Mouse (Mus musculus): ENCODE data around the gene Trp53bp1. TPM values are rescaled to one million over a fixed set of nuclear protein-coding genes. Genes with fewer than 3 reads are reported as not detected.

The Trp53bp1 gene
- polyA plus RNA-seq, 1 experiment from 2014 or later, result 144 TPM

DNA sequence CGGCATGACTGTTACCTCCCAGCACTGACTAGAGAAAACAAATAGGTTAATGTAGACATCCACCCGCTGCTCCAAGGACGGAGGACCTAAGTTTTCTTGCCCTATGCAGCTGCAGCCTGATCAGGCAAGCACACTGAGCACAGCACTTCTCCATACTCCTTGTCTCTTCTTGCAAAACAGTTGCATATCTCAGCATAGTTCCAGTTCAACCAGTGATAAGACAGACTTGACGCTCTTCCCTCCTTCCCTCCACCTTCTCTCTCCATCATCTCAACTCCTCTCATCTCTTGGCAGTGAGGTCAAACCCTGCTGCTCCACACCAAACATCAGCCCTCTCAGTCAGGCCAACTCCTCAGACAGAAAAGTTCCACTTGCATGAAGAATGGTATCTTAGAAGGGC is 43.1 kb downstream of the Trp53bp1 start:
- H3K9me3 ChIP-seq, result no peaks in the 10 kb centered on the region
- H3K4me3 ChIP-seq, result no peak overlapping the region
- 91% methylated on average over 4 of the region's 4 CpGs for WGBS
- no peaks in the 10 kb centered on the region for H3K27me3 ChIP-seq (ENCODE audit: poor library complexity, severe bottlenecking)
- peaks cover 3% of the 10 kb centered on the region; the same call in 1 of the 2 replicates for H3K4me1 ChIP-seq
- H3K27ac ChIP-seq, result no peak overlapping the region
- H3K36me3 ChIP-seq (replicated peaks), result peaks cover 99% of the 10 kb centered on the region
- no peak for DNase-seq (ENCODE audit: extremely low spot score, low spot score)

- Histone ChIP-seq H3K27me3 (ENCODE audit: poor library complexity, severe bottlenecking) (no peaks in the 10 kb centered on the region), H3K27ac (no peak overlapping the region), H3K4me3 (no peak overlapping the region), H3K9me3 (no peaks in the 10 kb centered on the region), H3K4me1 (peaks cover 3% of the 10 kb centered on the region; the same call in 1 of the 2 replicates), H3K36me3 (replicated peaks) (peaks cover 98% of the 10 kb centered on the region)
- DNase-seq (ENCODE audit: extremely low spot score, low spot score), result no peak
- 88% methylated on average over 2 of the region's 2 CpGs for WGBS
These were observed 48.2 kb downstream of the Trp53bp1 start for GRCm38 (mm10) chr2:121223010-121223409.

DNA sequence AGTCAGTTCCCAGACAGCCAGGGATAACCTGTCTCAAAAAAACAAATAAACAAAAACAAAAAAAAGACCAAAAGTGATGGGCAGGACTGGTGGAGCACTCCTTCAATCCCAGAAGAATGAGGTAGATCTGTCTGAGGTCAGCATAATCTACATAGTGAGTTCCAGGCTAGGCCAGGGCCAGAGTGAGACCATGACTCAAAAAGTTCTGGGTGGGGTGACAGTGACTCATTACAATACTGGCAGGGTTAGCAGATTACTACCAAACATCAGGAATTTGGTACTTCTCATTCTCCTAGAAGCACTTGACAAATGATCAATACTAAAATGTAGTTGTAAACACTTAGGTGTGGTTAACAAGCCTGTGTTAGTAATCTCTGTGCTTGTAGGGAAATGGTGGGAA is 51.2 kb downstream of the Trp53bp1 start:
- DNase-seq (ENCODE audit: extremely low spot score, low spot score), result no peak
- peaks cover 99% of the 10 kb centered on the region for H3K36me3 ChIP-seq (replicated peaks)
- no peaks in the 10 kb centered on the region for H3K27me3 ChIP-seq (ENCODE audit: poor library complexity, severe bottlenecking)
- no peak overlapping the region for H3K27ac ChIP-seq
- no peaks in the 10 kb centered on the region for H3K9me3 ChIP-seq
- no peak overlapping the region for H3K4me3 ChIP-seq
- peaks cover 3% of the 10 kb centered on the region; the same call in 1 of the 2 replicates for H3K4me1 ChIP-seq

DNA sequence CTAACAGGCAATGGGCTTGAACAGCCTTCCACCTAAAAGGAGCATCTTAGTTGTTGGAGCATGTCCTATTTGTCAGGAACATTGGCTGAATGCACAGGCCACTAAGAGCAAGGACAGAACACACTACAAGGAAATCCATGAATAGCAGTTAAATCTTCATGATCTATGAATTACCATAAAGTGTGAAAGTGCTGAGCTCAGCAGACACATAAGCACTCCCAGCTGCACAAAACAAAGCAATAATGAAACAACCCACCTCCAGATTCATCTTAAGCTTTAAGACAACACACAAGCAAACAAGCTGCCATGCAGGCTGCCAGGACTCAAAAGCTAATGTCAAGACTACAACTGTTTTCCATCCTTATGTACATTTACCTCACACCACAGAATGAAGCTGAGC is 52.0 kb downstream of the Trp53bp1 start:
- Histone ChIP-seq H3K36me3 (replicated peaks) (peaks cover 99% of the 10 kb centered on the region), H3K27ac (no peak overlapping the region)

GRCm38 (mm10) chr2:121214491-121214890 is 56.7 kb downstream of the Trp53bp1 start:
- no peaks in the 10 kb centered on the region for H3K9me3 ChIP-seq
- 93% methylated on average over 3 of the region's 3 CpGs for WGBS

More for the DNA sequence above, 52.0 kb downstream of the Trp53bp1 start:
- DNase-seq (ENCODE audit: extremely low spot score, low spot score), result no peak
- no peaks in the 10 kb centered on the region for H3K27me3 ChIP-seq (ENCODE audit: poor library complexity, severe bottlenecking)
- H3K9me3 ChIP-seq, result no peaks in the 10 kb centered on the region
- H3K4me1 ChIP-seq, result peaks cover 3% of the 10 kb centered on the region; the same call in 1 of the 2 replicates
- no peak overlapping the region for H3K4me3 ChIP-seq

GRCm38 (mm10) chr2:121206541-121206940 is 64.7 kb downstream of the Trp53bp1 start:
- Histone ChIP-seq H3K4me3 (no peak overlapping the region), H3K27ac (no peak overlapping the region), H3K4me1 (no peaks in the 10 kb centered on the region), H3K9me3 (no peaks in the 10 kb centered on the region), H3K27me3 (ENCODE audit: poor library complexity, severe bottlenecking) (no peaks in the 10 kb centered on the region), H3K36me3 (replicated peaks) (peaks cover 100% of the 10 kb centered on the region)
- 95% methylated on average over 3 of the region's 3 CpGs for WGBS
- DNase-seq (ENCODE audit: extremely low spot score, low spot score), result no peak

More at GRCm38 (mm10) chr2:121214491-121214890, 56.7 kb downstream of the Trp53bp1 start:
- Histone ChIP-seq H3K4me1 (no peaks in the 10 kb centered on the region), H3K27ac (no peak overlapping the region), H3K27me3 (ENCODE audit: poor library complexity, severe bottlenecking) (no peaks in the 10 kb centered on the region), H3K36me3 (replicated peaks) (peaks cover 100% of the 10 kb centered on the region), H3K4me3 (no peak overlapping the region)
- DNase-seq (ENCODE audit: extremely low spot score, low spot score), result no peak

- Histone ChIP-seq H3K4me1 (peaks cover 3% of the 10 kb centered on the region; the same call in 1 of the 2 replicates), H3K36me3 (replicated peaks) (peaks cover 100% of the 10 kb centered on the region), H3K27me3 (ENCODE audit: poor library complexity, severe bottlenecking) (no peaks in the 10 kb centered on the region), H3K9me3 (no peaks in the 10 kb centered on the region), H3K4me3 (no peak overlapping the region), H3K27ac (no peak overlapping the region)
- 93% methylated on average over 17 of the region's 17 CpGs for WGBS
- no peak for DNase-seq (ENCODE audit: extremely low spot score, low spot score)
These were observed 66.9 kb downstream of the Trp53bp1 start for GRCm38 (mm10) chr2:121204276-121204675.

- H3K9me3 ChIP-seq, result no peaks in the 10 kb centered on the region
- no peak overlapping the region for H3K27ac ChIP-seq
- peaks cover 99% of the 10 kb centered on the region for H3K36me3 ChIP-seq (replicated peaks)
- H3K4me3 ChIP-seq, result no peak overlapping the region
- 95% methylated on average over 9 of the region's 9 CpGs for WGBS
- DNase-seq (ENCODE audit: extremely low spot score, low spot score), result no peak
- peaks cover 3% of the 10 kb centered on the region; the same call in 1 of the 2 replicates for H3K4me1 ChIP-seq
- H3K27me3 ChIP-seq (ENCODE audit: poor library complexity, severe bottlenecking), result no peaks in the 10 kb centered on the region
These were observed 75.7 kb downstream of the Trp53bp1 start for GRCm38 (mm10) chr2:121195466-121195865.

DNA sequence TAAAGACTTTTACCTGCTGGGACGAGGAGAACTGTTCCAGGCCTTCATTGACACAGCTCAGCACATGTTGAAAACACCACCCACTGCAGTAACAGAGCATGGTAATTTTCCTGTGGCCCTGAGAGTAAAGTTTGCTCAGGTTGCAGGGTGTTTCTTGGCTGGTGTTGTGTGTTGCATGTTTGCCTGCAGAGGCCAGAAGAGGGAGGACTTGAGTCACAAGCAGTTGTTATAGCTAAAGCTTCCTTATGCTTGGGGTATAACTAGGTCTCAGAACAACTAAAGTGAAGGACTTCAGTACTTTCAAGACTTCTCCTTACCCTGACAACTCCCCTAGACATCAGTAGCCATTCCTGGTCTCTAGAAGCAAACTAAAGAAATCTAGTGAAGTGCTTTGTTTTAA is 82.7 kb downstream of the Trp53bp1 start:
- no peak for DNase-seq (ENCODE audit: extremely low spot score, low spot score)
- H3K27me3 ChIP-seq (ENCODE audit: poor library complexity, severe bottlenecking), result no peaks in the 10 kb centered on the region
- WGBS, result 84% methylated on average over 1 of the region's 1 CpGs
- H3K27ac ChIP-seq, result no peak overlapping the region
- H3K4me1 ChIP-seq, result no peaks in the 10 kb centered on the region
- H3K36me3 ChIP-seq (replicated peaks), result peaks cover 99% of the 10 kb centered on the region
- no peak overlapping the region for H3K4me3 ChIP-seq
- H3K9me3 ChIP-seq, result no peaks in the 10 kb centered on the region

DNA sequence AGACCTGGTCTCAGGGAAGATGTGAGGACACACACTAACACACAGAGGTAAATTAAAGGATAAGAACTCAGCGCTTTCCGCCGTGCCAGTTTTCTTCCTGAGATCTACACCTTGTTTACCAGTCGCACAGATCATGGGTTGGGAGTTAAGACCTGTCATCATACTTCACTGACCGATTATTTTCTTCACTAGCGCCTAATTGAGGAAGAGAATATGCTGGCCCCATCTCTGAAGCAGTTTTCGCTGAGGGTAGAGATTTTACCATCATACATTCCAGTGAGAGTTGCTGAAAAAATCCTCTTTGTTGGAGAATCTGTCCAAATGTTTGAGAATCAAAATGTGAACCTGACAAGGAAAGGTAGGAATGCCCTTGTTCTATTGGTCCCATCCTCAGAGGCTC is 87.1 kb downstream of the Trp53bp1 start:
- peaks cover 98% of the 10 kb centered on the region for H3K36me3 ChIP-seq (replicated peaks)
- WGBS, result 95% methylated on average over 7 of the region's 7 CpGs
- no peaks in the 10 kb centered on the region for H3K9me3 ChIP-seq
- no peak for DNase-seq (ENCODE audit: extremely low spot score, low spot score)
- H3K27ac ChIP-seq, result no peak overlapping the region
- no peaks in the 10 kb centered on the region for H3K27me3 ChIP-seq (ENCODE audit: poor library complexity, severe bottlenecking)
- H3K4me1 ChIP-seq, result no peaks in the 10 kb centered on the region
- H3K4me3 ChIP-seq, result no peak overlapping the region

DNA sequence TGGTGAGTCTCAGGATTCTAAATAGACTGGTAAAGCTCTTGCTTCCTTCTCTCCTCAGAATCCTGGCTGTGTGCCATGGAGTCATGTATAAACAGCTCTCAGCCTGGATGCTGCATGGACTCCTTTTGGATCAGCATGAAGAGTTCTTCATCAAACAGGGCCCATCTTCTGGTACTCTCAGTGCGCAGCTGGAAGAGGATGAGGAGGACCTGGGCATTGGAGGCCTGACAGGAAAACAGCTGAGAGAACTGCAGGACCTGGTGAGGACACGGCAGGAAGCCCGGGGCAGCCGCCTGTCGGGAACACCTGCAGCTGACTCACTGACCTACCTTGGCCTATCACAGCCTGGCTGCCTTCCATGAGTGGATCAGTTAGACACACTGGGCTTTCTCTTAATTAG is 87.8 kb downstream of the Trp53bp1 start:
- WGBS, result 92% methylated on average over 5 of the region's 5 CpGs
- peaks cover 98% of the 10 kb centered on the region for H3K36me3 ChIP-seq (replicated peaks)
- DNase-seq (ENCODE audit: extremely low spot score, low spot score), result no peak

GRCm38 (mm10) chr2:121178828-121179479 is 92.3 kb downstream of the Trp53bp1 start:
- Histone ChIP-seq H3K4me1 (no peaks in the 10 kb centered on the region), H3K4me3 (no peak overlapping the region), H3K9me3 (no peaks in the 10 kb centered on the region), H3K27ac (no peak overlapping the region), H3K36me3 (replicated peaks) (peaks cover 98% of the 10 kb centered on the region), H3K27me3 (ENCODE audit: poor library complexity, severe bottlenecking) (no peaks in the 10 kb centered on the region)
- whole genome bisulfite sequencing, result 96% methylated on average over 3 of the region's 3 CpGs
- DNase-seq (ENCODE audit: extremely low spot score, low spot score), result no peak

More for the DNA sequence above, 87.8 kb downstream of the Trp53bp1 start:
- Histone ChIP-seq H3K4me3 (no peak overlapping the region), H3K4me1 (no peaks in the 10 kb centered on the region), H3K27me3 (ENCODE audit: poor library complexity, severe bottlenecking) (no peaks in the 10 kb centered on the region), H3K27ac (no peak overlapping the region), H3K9me3 (no peaks in the 10 kb centered on the region)

DNA sequence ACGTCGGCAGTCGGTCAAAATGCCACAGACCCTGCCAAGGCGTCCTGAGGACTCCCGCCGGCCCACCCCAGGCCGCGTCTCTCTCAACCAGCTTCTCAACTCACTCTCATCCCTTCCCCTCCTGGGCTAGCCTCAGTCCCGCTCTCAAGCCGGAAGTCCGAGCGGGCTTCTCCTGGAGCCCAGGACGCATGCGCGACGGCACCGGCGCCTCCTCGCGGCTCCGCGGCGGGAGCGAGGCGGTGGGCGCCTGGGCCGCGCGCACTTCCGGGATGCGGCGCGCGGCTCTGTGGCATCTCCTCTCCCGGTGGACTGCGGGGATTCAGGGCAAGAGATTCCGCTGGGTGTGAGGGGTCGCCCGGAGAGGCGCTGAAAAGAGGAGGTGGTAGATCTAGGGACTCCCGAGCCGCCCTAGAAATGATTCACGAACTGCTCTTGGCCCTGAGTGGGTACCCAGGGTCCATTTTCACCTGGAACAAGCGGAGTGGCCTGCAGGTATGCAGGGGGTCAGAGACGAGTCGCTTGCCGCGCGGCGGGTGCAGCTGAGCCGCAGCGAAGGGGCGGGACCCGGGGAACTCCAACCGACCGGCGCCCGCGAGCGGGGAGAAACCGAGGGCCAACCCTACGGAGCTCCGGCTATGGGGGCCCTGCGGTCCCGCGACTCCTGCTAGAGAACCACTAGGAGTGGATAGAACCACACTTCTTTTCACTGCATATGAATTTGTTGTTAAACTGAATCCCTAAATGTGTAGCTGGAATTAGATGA is 100.0 kb downstream of the Trp53bp1 start, which contains the start of gene Zscan29:
Gene Zscan29, minus strand, starts transcription at position 146 of the 763 bp plus-strand sequence.
- Histone ChIP-seq H3K4me3 (peak within 1 kb of the TSS; percentile 94), H3K9me3 (no peaks in the 10 kb centered on the region), H3K27ac (peak within 1 kb of the TSS; percentile 91), H3K36me3 (replicated peaks) (peaks cover 49% of the 10 kb centered on the region), H3K4me1 (peaks cover 37% of the 10 kb centered on the region), H3K27me3 (ENCODE audit: poor library complexity, severe bottlenecking) (no peaks in the 10 kb centered on the region)
- 0% methylated on average over 66 of the region's 66 CpGs for WGBS
- DNase-seq (ENCODE audit: extremely low spot score, low spot score), result peak; percentile 87
